Mouse (Mus musculus): Measurements from ENCODE around the gene Maf.
A peak's percentile ranks its signal among the peaks of the same experiment; 100 is the strongest.

The Maf gene

GRCm38 (mm10) chr8:115705591-115706110 lies 1.9 kb downstream of the Maf start:
- peak; percentile 66 for DNase-seq (ENCODE audit: low read depth, low spot score)

DNA sequence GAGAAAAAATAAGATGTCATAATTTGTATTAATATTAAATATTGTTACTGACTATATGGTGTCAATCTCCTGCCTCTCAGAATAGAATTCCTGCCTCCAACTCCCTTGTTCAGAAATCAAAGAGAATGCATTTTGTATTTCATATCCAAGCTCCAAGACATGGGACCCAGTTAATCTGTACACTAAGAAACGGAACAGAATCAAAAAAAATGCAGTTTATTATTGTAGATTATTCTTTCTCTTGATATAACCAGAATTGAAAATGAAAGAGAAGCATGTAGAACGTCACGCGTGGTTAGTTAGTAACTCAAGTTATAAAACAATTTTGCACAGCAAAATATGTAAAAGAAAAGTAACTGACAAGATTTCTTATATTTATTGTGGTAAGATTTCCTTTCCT lies 4.5 kb downstream of the Maf start:
- DNase-seq (ENCODE audit: low read depth, low spot score), result no peak

- DNase-seq (ENCODE audit: low read depth, low spot score), result no peak
Measured at GRCm38 (mm10) chr8:115701001-115701400, 6.6 kb downstream of the Maf start.

DNA sequence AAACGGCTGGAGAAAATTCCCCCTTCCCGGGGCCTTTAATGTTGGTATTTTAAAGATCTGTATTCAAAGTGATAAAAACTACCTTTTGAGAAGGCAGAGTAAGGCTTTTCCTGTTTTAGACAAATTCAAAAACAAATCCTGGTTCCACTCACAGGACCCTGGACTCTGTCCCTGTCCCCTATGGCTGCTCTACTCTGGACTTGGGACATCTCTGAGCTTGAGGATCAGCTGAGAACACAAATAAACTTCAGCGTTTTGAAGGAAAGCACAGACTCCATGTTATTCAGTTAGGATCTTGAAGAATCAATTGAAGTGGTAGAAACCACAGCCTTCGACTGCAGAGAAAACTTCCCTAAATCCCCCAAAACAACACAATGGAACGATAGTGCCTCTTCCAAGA lies 8.4 kb downstream of the Maf start:
- no peak for DNase-seq (ENCODE audit: low read depth, low spot score)

- DNase-seq (ENCODE audit: low read depth, low spot score), result no peak
Measured at GRCm38 (mm10) chr8:115697410-115697809, 10.2 kb downstream of the Maf start.

- no peak for DNase-seq (ENCODE audit: low read depth, low spot score)
Measured at GRCm38 (mm10) chr8:115696661-115697060, 10.9 kb downstream of the Maf start.

DNA sequence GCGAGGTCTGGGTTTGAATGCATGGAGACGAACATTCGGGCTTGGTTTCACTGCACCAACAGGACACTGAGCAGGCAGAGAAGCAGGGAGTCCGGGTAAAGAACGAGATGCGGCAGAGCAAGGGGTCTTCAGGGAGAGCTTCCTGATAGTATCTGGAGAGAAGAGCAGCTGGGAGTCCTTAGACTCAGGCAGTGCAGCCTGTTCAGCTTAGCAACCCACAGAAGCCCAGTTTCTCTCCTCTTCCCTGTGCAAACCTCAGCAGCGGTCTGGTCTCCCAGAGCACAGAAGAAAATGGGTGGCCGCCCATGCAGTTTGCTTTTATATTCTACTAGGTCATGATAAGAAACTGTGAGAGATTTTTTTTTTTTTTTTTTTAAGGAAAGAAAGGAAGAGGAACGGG lies 20.2 kb downstream of the Maf start:
- DNase-seq (ENCODE audit: low read depth, low spot score), result no peak

DNA sequence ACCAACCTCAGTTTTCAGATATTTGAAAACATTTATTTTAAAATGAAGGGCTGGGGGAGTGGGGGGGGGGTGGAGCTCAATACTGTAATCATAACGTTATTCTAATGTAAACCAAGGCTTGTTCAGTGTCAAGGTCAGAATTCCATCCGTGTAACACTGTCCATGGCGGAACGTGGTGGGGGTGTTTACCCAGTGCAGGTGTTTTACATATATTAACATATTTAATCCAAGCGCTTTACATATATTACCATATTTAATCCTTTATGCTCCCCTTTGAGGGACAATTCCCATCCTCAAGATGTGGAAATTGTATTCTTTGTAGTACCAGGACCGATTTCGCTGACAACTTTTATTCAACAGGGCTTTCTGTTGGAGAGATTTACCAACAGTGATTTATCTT lies 24.3 kb downstream of the Maf start:
- DNase-seq (ENCODE audit: low read depth, low spot score), result no peak

- no peak for DNase-seq (ENCODE audit: low read depth, low spot score)
Measured at GRCm38 (mm10) chr8:115679539-115679938, 28.1 kb downstream of the Maf start.

DNA sequence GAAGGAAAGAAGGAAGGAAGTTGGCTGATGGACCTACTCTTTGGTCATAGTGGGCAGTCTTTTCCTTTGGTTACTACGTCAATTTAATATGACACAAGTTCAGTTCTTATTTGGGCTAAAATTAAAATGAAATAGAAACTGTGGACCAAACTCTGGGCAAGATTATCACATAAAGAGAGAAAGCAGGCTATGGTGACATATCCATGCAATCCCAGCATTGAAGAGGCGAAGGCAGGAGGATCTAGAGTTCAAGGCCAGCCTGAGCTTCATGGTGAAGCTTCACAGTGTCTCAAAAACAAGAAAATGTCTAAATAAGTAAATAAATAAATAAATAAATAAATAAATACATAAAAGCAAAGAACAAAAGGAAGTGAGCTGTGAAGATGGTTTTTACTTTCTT lies 42.7 kb downstream of the Maf start:
- no peak for DNase-seq (ENCODE audit: low read depth, low spot score)

GRCm38 (mm10) chr8:115650110-115650521 lies 57.5 kb downstream of the Maf start:
- DNase-seq (ENCODE audit: low read depth, low spot score), result no peak

- no peak for DNase-seq (ENCODE audit: low read depth, low spot score)
Measured at GRCm38 (mm10) chr8:115645139-115645538, 62.5 kb downstream of the Maf start.

DNA sequence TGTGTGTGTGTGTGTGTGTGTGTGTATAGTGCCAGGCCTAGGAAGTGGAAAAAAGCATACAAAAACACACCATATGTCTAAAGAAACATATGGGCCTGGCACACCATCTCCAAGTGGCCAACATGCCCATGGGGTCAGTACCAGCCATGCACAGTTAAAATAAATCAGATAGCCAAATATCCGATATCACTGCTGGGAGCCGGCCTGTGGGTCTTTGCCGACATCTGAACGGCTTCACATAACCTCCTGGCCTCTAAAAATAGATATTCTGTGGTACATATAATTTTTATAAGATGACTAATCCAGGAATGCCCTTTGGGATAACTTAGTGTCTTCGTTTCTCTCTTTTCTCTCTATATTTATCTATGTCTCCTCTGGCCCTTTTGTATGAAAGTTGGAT lies 65.7 kb downstream of the Maf start:
- DNase-seq (ENCODE audit: low read depth, low spot score), result no peak

- DNase-seq (ENCODE audit: low read depth, low spot score), result no peak
Measured at GRCm38 (mm10) chr8:115639951-115640350, 67.6 kb downstream of the Maf start.

DNA sequence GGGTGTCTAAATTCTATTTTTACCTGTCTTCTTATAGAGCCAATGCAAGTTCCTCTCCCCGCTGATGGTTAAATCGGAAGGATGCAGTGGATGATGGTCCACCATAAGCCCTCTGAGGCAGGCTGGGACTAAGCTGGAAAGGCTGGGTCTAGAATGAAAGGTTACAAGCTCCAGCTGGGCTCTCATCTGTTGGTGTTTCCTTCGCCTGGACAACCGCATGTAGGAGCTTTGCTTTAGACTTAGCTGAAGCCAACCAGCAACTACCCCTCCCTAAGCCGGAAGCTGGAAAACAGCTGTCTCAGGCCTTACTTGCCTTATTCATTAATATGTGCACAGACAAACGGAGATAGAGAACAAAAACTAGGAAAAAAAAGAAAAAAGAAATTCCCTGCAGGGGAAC lies 70.8 kb downstream of the Maf start:
- DNase-seq (ENCODE audit: low read depth, low spot score), result no peak
